Mouse (Mus musculus) intestine, embryonic 16.5 days (tissue): ENCODE results near the gene Opa3. TPM values are rescaled to one million over a fixed set of nuclear protein-coding genes. Genes with fewer than 3 reads are reported as not detected.
A peak's percentile ranks its signal among the peaks of the same experiment; 100 is the strongest.

Experiments used
- ATAC-seq: fragments of 200-750 bp; cut with Nextera tagmentation; 2 replicates; pipeline ENCODE4 v1.8.0; 2017; ENCODE audit warnings: moderate TSS enrichment, moderate library complexity
- H3K27ac ChIP-seq: fragments of 300-500 bp; sonication (generic); 2 replicates; pipeline ENCODE4 v1.5.1; 2014; ENCODE audit warnings: mild to moderate bottlenecking, low read length
- H3K27me3 ChIP-seq: fragments of 300-500 bp; sonication (generic); replicated peaks from 2 replicates; pipeline ENCODE4 v1.6.1; 2014; ENCODE audit warnings: low read length, control low read depth, mixed read lengths; ENCODE audit not compliant: control insufficient read depth, insufficient read depth
- H3K36me3 ChIP-seq: fragments of 300-500 bp; sonication (generic); 2 replicates; pipeline ENCODE4 v1.6.1; 2014; ENCODE audit warnings: low read length, control low read depth; ENCODE audit not compliant: control insufficient read depth, insufficient read depth
- H3K4me1 ChIP-seq: fragments of 300-500 bp; sonication (generic); 2 replicates; pipeline ENCODE4 v1.6.1; 2014; ENCODE audit warnings: low read length, control low read depth, mixed read lengths; ENCODE audit not compliant: control insufficient read depth, insufficient read depth
- H3K4me2 ChIP-seq: fragments of 300-500 bp; sonication (generic); 2 replicates; pipeline ENCODE4 v1.6.1; 2014; ENCODE audit warnings: low read depth, low read length, control low read depth
- H3K4me3 ChIP-seq: fragments of 300-500 bp; sonication (generic); 2 replicates; pipeline ENCODE4 v1.5.1; 2014; ENCODE audit warnings: mild to moderate bottlenecking, low read length
- H3K9ac ChIP-seq: fragments of 300-500 bp; sonication (generic); 2 replicates; pipeline ENCODE4 v1.6.1; 2014; ENCODE audit warnings: low read depth, low read length
- H3K9me3 ChIP-seq: fragments of 300-500 bp; sonication (generic); 2 replicates; pipeline ENCODE4 v1.6.1; 2016; ENCODE audit warnings: low read length, control low read depth; ENCODE audit not compliant: control insufficient read depth
- WGBS: fragments of 180-500 bp; shearing (Covaris S2); extraction: QIAGEN DNeasy Blood & Tissue Kit; methylation state at CpG from one replicate; pipeline ENCODE4 v1.1.7; 2014; 5-methylcytosine and 5-hydroxymethylcytosine counted together
- polyA plus RNA-seq: library from polyadenylated mRNA; unstranded; fragments of >200 nt; fragmentation: Nextera tagmentation; extraction: Ambion mirVana; gene quantifications from 2 replicates; pipeline ENCODE4 v1.2.1, GENCODE M21; 2015

Gene Opa3
- polyA plus RNA-seq, 1 experiment from 2014 or later: 40.9 TPM

DNA sequence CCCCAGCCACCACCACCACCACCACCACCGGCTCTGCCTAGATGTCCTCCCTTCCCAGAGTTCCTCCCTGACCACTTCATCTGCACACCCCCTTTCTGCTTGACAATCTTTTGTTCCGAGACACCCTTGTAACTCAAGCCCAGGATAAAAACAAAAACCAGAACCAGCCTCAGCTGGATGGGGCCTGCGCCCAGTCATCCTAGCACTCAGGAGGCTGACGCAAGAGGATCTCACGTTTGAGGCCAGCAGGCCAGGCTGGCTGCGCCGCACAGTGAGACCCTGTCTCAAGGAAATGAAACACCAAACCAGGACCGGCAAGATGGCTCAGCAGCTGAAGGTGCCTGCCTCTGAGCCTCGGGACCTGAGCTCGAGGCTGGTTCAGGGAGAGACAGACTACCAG is 38.9 kb downstream of the Opa3 start:
- Histone ChIP-seq H3K9ac (peak overlapping the region; percentile 52; the same call in 1 of the 2 replicates), H3K36me3 (peaks cover 12% of the 10 kb centered on the region; the same call in 1 of the 2 replicates), H3K4me3 (no peak overlapping the region), H3K9me3 (no peaks in the 10 kb centered on the region), H3K27me3 (no peaks in the 10 kb centered on the region), H3K4me1 (peaks cover 40% of the 10 kb centered on the region), H3K4me2 (peak overlapping the region; percentile 46), H3K27ac (peak overlapping the region; percentile 73)
- 44% methylated on average over 10 of the region's 10 CpGs for WGBS
- no peak for ATAC-seq

DNA sequence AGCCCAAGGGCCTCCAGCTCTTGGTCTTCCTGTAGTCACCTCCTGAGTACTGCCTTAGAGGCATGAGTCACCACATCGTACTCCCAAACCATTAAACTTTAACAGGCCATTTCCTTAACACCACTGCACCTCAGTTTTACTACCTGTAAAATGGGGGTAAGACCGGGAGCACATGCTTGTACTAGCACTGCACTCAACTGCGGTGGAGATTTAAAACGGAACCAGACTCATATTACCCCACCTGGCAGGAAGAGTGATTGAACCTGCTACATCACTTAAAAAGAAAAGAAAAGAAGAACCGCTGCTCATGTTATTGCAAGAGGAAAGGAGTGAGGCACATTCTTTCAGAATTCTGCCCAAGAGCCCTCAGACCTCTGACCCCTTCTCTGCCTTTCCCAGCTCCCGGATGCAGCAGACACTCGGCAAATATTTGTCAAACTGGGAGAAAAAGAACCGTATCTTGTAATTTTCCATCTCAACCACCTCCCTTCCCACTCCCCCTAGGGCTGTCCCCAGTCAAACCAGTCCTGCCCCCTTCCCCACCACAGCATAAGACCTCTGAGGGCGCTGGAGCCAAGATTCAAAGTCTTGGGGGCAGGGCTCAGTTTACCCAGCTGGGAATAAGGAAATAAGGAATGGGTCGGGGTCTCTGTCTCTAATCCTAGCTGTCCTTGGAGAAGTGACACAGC is 41.0 kb downstream of the Opa3 start:
- Histone ChIP-seq H3K27ac (peak overlapping the region; percentile 98), H3K36me3 (peaks cover 6% of the 10 kb centered on the region; the same call in 1 of the 2 replicates), H3K9ac (peak overlapping the region; percentile 94), H3K4me2 (peak overlapping the region; percentile 81), H3K9me3 (no peaks in the 10 kb centered on the region), H3K4me1 (peaks cover 42% of the 10 kb centered on the region), H3K4me3 (peak overlapping the region; percentile 91), H3K27me3 (no peaks in the 10 kb centered on the region)
- no peak for ATAC-seq
- 25% methylated on average over 10 of the region's 10 CpGs for WGBS

DNA sequence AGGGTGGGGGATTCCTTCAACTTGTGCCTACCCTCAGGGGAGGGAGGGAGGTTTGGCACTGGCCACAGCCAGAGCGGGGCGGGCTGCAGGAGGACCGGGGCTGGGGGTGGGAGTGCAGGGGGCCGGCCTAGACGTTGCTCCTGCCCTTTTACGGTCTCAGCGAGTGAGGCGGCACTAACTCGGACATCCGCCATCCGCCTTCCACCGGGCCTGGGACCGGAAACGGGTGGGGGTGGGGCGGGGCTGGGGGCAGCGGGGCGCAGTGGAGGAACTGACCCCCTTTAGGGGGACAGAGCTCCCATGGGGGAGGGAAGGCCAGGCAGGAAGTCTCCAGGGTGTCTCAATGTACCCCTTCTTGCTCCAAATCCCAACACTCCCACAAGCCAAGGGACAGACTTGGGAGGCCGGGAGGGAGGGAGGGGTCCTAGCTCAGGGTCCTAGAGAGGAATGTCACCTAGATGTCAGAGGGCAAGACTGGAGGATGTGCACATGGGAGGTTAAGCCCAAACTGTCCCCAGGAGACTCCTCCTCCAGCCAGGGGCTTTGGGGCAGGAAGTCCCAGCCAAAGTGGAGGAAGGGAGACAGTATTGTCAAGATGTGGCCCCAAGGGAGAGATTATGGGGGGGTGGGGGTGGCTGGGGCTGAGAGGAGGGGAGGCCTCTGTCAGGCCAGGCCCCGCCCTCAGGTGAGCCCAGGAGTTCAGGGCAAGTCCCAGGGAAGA is 41.7 kb downstream of the Opa3 start:
- Histone ChIP-seq H3K4me1 (peaks cover 42% of the 10 kb centered on the region), H3K27me3 (no peaks in the 10 kb centered on the region), H3K27ac (peak overlapping the region; percentile 98), H3K4me3 (peak overlapping the region; percentile 91), H3K36me3 (no peaks in the 10 kb centered on the region), H3K4me2 (peak overlapping the region; percentile 81), H3K9me3 (no peaks in the 10 kb centered on the region), H3K9ac (peak overlapping the region; percentile 94)
- ATAC-seq: peak; percentile 43
- under 1% methylated on average over 16 of the region's 19 CpGs for WGBS

- Histone ChIP-seq H3K9ac (peak overlapping the region; percentile 94), H3K27me3 (no peaks in the 10 kb centered on the region), H3K27ac (peak overlapping the region; percentile 98), H3K4me2 (peak overlapping the region; percentile 81), H3K9me3 (no peaks in the 10 kb centered on the region), H3K36me3 (no peaks in the 10 kb centered on the region), H3K4me1 (peaks cover 36% of the 10 kb centered on the region), H3K4me3 (peak overlapping the region; percentile 91)
- under 1% methylated on average over 20 of the region's 21 CpGs for WGBS
- ATAC-seq: no peak
Observed at GRCm38 (mm10) chr7:19270509-19271237, 42.5 kb downstream of the Opa3 start.

GRCm38 (mm10) chr7:19271238-19272172 is 43.4 kb downstream of the Opa3 start, which contains the start of gene Vasp:
Vasp (minus strand) TSS chr7:19271817.
- Histone ChIP-seq H3K9me3 (peaks cover 3% of the 10 kb centered on the region; the same call in 1 of the 2 replicates), H3K4me1 (peaks cover 28% of the 10 kb centered on the region), H3K9ac (peak within 1 kb of the TSS; percentile 94), H3K36me3 (no peaks in the 10 kb centered on the region), H3K4me2 (peak within 1 kb of the TSS; percentile 81), H3K27me3 (no peaks in the 10 kb centered on the region), H3K4me3 (peak within 1 kb of the TSS; percentile 91), H3K27ac (peak within 1 kb of the TSS; percentile 98)
- WGBS: under 1% methylated on average over 62 of the region's 62 CpGs
- peak; percentile 73 for ATAC-seq

- Histone ChIP-seq H3K9ac (peak overlapping the region; percentile 94), H3K36me3 (no peaks in the 10 kb centered on the region)
- under 1% methylated on average over 36 of the region's 36 CpGs for WGBS
Observed at GRCm38 (mm10) chr7:19272173-19272764, 44.1 kb downstream of the Opa3 start.

GRCm38 (mm10) chr7:19276253-19276652 is 48.1 kb downstream of the Opa3 start:
- no peak overlapping the region for H3K27ac ChIP-seq
- H3K4me3 ChIP-seq: no peak overlapping the region
- H3K9me3 ChIP-seq: peaks cover 3% of the 10 kb centered on the region; the same call in 1 of the 2 replicates
- no peaks in the 10 kb centered on the region for H3K36me3 ChIP-seq
- peaks cover 35% of the 10 kb centered on the region for H3K27me3 ChIP-seq
- WGBS: 63% methylated on average over 4 of the region's 4 CpGs
- H3K4me1 ChIP-seq: peaks cover 3% of the 10 kb centered on the region; the same call in 1 of the 2 replicates
- H3K9ac ChIP-seq: no peak overlapping the region
- no peak for ATAC-seq
- H3K4me2 ChIP-seq: no peak overlapping the region

More at GRCm38 (mm10) chr7:19272173-19272764, 44.1 kb downstream of the Opa3 start:
- Histone ChIP-seq H3K9me3 (peaks cover 3% of the 10 kb centered on the region; the same call in 1 of the 2 replicates), H3K27me3 (no peaks in the 10 kb centered on the region), H3K27ac (peak overlapping the region; percentile 98), H3K4me3 (peak overlapping the region; percentile 91), H3K4me1 (peaks cover 21% of the 10 kb centered on the region), H3K4me2 (peak overlapping the region; percentile 81)
- peak; percentile 68 for ATAC-seq

- Histone ChIP-seq H3K9me3 (peaks cover 3% of the 10 kb centered on the region; the same call in 1 of the 2 replicates), H3K4me1 (peaks cover 10% of the 10 kb centered on the region), H3K9ac (no peak overlapping the region), H3K4me2 (peak overlapping the region; percentile 43), H3K4me3 (peak overlapping the region; percentile 36), H3K27ac (no peak overlapping the region), H3K27me3 (peaks cover 50% of the 10 kb centered on the region), H3K36me3 (no peaks in the 10 kb centered on the region)
- no peak for ATAC-seq
- WGBS: 4% methylated on average over 34 of the region's 34 CpGs
Observed at GRCm38 (mm10) chr7:19279052-19279451, 50.9 kb downstream of the Opa3 start.
